25 mouse cellular contexts compared by ENCODE assay signal in the genomic region with DNA sequence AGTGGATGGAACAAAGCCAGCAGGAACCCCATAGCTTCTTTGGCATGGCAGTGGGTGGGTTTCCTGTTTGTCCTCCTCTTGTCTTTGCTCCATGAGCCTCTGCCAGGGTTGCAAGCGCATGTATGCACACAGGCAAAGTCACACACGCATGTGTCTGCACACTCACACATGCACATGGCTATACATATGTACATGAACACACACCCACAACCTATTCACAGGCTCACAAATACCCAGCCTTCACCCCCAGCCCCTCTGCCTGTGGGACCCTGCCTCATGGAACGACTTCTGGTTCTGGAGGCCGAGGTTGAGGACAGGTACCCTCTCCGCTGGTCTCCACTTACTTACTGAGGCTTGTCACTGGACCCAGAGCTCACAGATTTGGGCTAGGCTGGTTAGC. TPM values are rescaled to one million over a fixed set of nuclear protein-coding genes. Genes with fewer than 3 reads are reported as not detected.
DNase-seq lines count a peak whose midpoint lies in the region; ATAC-seq and TF ChIP-seq lines count a peak whose summit lies in the region.
"Had no signal": no experiment of that assay in that cellular context is flagged by ENCODE, and none has a peak within 500 bp of the region (broad histone marks: within the 10 kb centered on the region; RNA-seq: fewer than 3 reads in every experiment).

No protein-coding gene starts in this region.

- H3K9me3 ChIP-seq in kidney, postnatal 0 days (replicated peaks; ENCODE audit: low read length): no peaks in the 10 kb centered on the region
- H3K9me3 ChIP-seq in limb, embryonic 15.5 days: no peaks in the 10 kb centered on the region
- H3K9me3 ChIP-seq: embryonic facial prominence, embryonic 13.5 days; forebrain, embryonic 10.5 days; heart, embryonic 13.5 days; hindbrain, embryonic 10.5 days; hindbrain, embryonic 15.5 days; lung, embryonic 15.5 days; megakaryocyte, embryonic 14.5 days; midbrain, embryonic 12.5 days; neural tube, embryonic 12.5 days had no signal

- TF ChIP-seq CTCF in kidney, postnatal 0 days (IDR thresholded peaks at IDR 0.05; ENCODE audit: low read depth): no peak

- no peaks in the 10 kb centered on the region for H3K27me3 ChIP-seq in kidney, postnatal 0 days (ENCODE audit: insufficient read depth, low read length)
- no peaks in the 10 kb centered on the region for H3K27me3 ChIP-seq in limb, embryonic 15.5 days
- H3K27me3 ChIP-seq: embryonic facial prominence, embryonic 13.5 days; lung, embryonic 15.5 days; neural tube, embryonic 12.5 days had no signal

- H3K4me3 ChIP-seq in kidney, postnatal 0 days (replicated peaks; ENCODE audit: low read depth, low read length): no peak overlapping the region
- H3K4me3 ChIP-seq in limb, embryonic 15.5 days: no peak overlapping the region
- H3K4me3 ChIP-seq: embryonic facial prominence, embryonic 13.5 days; forebrain, embryonic 10.5 days; gastrocnemius, adult 2 months; heart, embryonic 13.5 days; hindbrain, embryonic 10.5 days; hindbrain, embryonic 15.5 days; lung, embryonic 15.5 days; megakaryocyte, embryonic 14.5 days; midbrain, embryonic 12.5 days; myocyte; neural tube, embryonic 12.5 days had no signal

- peak overlapping the region; percentile 77; the same call in 1 of the 2 replicates for H3K27ac ChIP-seq in kidney, postnatal 0 days
- H3K27ac ChIP-seq in limb, embryonic 15.5 days: peak overlapping the region; percentile 43; the same call in 1 of the 2 replicates
- H3K27ac ChIP-seq: gastrocnemius, adult 2 months; heart, embryonic 13.5 days; hindbrain, embryonic 10.5 days; hindbrain, embryonic 15.5 days; midbrain, embryonic 12.5 days; neural tube, embryonic 12.5 days had no signal

- 0 out of 2 replicates have a peak, but pooled peaks cover 9% of the 10 kb centered on the region for H3K4me1 ChIP-seq in kidney, postnatal 0 days (replicated peaks; ENCODE audit: insufficient read depth, low read length)
- peaks cover 28% of the 10 kb centered on the region for H3K4me1 ChIP-seq in limb, embryonic 15.5 days
- H3K4me1 ChIP-seq: hindbrain, embryonic 15.5 days; neural tube, embryonic 12.5 days had no signal

- WGBS in kidney, postnatal 0 days: 93% methylated on average over 5 of the region's 5 CpGs
- 91% methylated on average over 5 of the region's 5 CpGs for WGBS in limb, embryonic 15.5 days

- DNase-seq in adrenal gland, adult (ENCODE audit: inconsistent age in 2 of 2, low spot score in 1 of 2): peak; percentile 13 to 22
- no peak for DNase-seq in adrenal gland, postnatal 25 days
- no peak for DNase-seq in kidney, postnatal 0 days (ENCODE audit: low spot score)
- DNase-seq in kidney, postnatal 14 days: no peak
- DNase-seq in spleen, postnatal 4 days (ENCODE audit: low spot score in 2 of 2): peak; percentile 7 to 52
- no peak for DNase-seq in spleen, adult 18-20 months
- no peak for DNase-seq in cerebellum, adult 18-20 months
- DNase-seq: gastrocnemius, adult 2 months; left cerebral cortex, postnatal 4 days had no signal

- no peak overlapping the region for H3K4me2 ChIP-seq in kidney, postnatal 0 days (ENCODE audit: low read length)
- no peak overlapping the region for H3K4me2 ChIP-seq in limb, embryonic 15.5 days
- H3K4me2 ChIP-seq: embryonic facial prominence, embryonic 13.5 days; heart, embryonic 13.5 days; hindbrain, embryonic 15.5 days; liver, embryonic 11.5 days; lung, embryonic 15.5 days; midbrain, embryonic 12.5 days; neural tube, embryonic 12.5 days had no signal

- no peaks in the 10 kb centered on the region for H3K36me3 ChIP-seq in kidney, postnatal 0 days (ENCODE audit: insufficient read depth, low read length)
- no peaks in the 10 kb centered on the region for H3K36me3 ChIP-seq in limb, embryonic 15.5 days
- H3K36me3 ChIP-seq: embryonic facial prominence, embryonic 13.5 days; forebrain, embryonic 10.5 days; heart, embryonic 13.5 days; hindbrain, embryonic 10.5 days; hindbrain, embryonic 15.5 days; lung, embryonic 15.5 days; midbrain, embryonic 12.5 days; neural tube, embryonic 12.5 days had no signal

- no peak overlapping the region for H3K9ac ChIP-seq in kidney, postnatal 0 days (ENCODE audit: low read depth, low read length)
- no peak overlapping the region for H3K9ac ChIP-seq in limb, embryonic 15.5 days
- H3K9ac ChIP-seq: embryonic facial prominence, embryonic 13.5 days; heart, embryonic 13.5 days; hindbrain, embryonic 15.5 days; lung, embryonic 15.5 days; midbrain, embryonic 12.5 days; neural tube, embryonic 12.5 days had no signal

- ATAC-seq in kidney, postnatal 0 days (replicated peaks; ENCODE audit: low FRiP score, low read depth): no peak
- ATAC-seq in limb, embryonic 15.5 days (ENCODE audit: insufficient number of reproducible peaks, low FRiP score, low TSS enrichment, low read depth): no peak
- ATAC-seq: activated CD4-positive, CD25-positive, alpha-beta regulatory T cell, adult 4 months; forebrain, embryonic 16.5 days; inflammation-experienced regulatory T-cells, adult 6 months had no signal

RNA-seq across cellular contexts. Expression of a gene that starts 22.6 kb away (rescaled TPM):
- 22.9 and 36.0 TPM in 2 replicates for total RNA-seq in adrenal gland, postnatal 25 days (2021)
- 30.7 and 36.1 TPM in 2 replicates for polyA plus RNA-seq in kidney, postnatal 0 days (2015; fragmentation: Nextera tagmentation; extraction: Ambion mirVana)
- polyA plus RNA-seq in limb, embryonic 15.5 days (2015; fragmentation: Nextera tagmentation; extraction: Ambion mirVana): 42.6 and 45.1 TPM in 2 replicates

RNA-seq across cellular contexts. Expression of a gene that starts 52.5 kb away (rescaled TPM):
- total RNA-seq in adrenal gland, postnatal 25 days (2021): 1.8 and 3.1 TPM in 2 replicates
- 60.8 and 62.5 TPM in 2 replicates for polyA plus RNA-seq in kidney, postnatal 0 days (2015; fragmentation: Nextera tagmentation; extraction: Ambion mirVana)
- polyA plus RNA-seq in limb, embryonic 15.5 days (2015; fragmentation: Nextera tagmentation; extraction: Ambion mirVana): 27.2 and 28.9 TPM in 2 replicates
- total RNA-seq: CH12.LX had no signal
- polyA plus RNA-seq: activated CD4-positive, CD25-positive, alpha-beta regulatory T cell, adult 4 months; inflammation-experienced regulatory T-cells, adult 6 months had no signal

Comparison
In these comparisons a context has a peak if more than half of its experiments do, and no peak if none do; other contexts are left out.
1. DNase-seq: peak in adrenal gland, adult (2 of 2) and spleen, postnatal 4 days (2 of 2); none in adrenal gland, postnatal 25 days (single experiment), kidney, postnatal 0 days (single experiment), kidney, postnatal 14 days (single experiment), spleen, adult 18-20 months (0 of 2) and cerebellum, adult 18-20 months (0 of 2).